Mouse (Mus musculus): ENCODE results near the gene Mtus2.
A peak's percentile ranks its signal among the peaks of the same experiment; 100 is the strongest.

Mtus2 gene

DNA sequence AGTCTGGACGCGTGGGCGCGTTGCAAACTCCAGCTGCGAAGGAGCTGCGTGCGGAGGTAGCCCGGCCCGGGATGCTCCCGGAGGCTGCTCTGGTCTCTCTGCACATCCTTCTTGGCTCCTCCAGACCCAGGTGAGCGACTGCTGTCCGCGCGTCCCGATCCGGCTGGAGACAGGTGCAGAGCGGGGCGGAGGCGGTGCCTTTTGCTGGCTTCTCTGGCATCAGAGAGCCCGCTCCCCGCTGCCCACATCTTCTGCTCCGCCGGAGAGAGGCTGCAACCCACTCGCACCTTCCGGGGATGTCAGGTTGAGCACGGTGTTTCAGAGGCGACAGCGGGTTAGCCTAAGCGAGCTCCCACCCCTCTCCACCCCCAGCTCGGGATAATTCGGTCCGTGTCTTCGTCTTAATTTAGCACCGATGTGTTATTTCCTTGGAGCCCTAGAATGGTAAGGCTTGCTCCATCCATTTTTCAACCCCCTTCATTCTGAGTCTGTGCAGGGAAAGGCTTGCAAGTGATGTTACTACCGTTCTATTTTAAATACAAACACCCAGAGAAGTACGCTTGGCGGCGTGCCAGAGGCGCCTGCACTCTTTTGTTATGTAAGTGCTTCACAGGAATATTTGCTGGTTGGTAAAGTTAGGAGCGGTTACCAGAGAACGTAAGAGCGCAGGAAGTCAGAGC, 612 bp downstream of the Mtus2 start:
- DNase-seq (ENCODE audit: low spot score in 2 of 2), result no peak

DNA sequence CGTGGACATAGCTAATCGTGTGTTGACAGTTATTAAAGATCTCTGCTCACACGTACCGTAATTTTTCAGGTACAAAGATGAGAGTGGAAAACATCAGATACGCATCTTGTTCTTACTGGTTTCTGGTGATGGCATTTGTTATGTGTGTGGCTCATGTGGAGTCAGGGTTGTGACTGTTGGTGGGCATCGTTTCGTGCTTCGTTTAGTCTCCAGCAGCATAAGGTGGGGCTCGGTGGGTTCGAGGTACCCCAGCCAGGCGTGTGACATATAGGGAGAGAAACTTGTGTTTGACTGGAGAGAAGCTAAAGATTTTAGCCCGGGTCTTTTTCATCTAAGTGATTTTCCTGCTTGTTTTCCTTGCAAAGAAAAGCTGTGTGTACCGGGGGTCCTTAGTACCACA, 1.4 kb downstream of the Mtus2 start:
- no peak for DNase-seq (ENCODE audit: low spot score in 2 of 2)

DNA sequence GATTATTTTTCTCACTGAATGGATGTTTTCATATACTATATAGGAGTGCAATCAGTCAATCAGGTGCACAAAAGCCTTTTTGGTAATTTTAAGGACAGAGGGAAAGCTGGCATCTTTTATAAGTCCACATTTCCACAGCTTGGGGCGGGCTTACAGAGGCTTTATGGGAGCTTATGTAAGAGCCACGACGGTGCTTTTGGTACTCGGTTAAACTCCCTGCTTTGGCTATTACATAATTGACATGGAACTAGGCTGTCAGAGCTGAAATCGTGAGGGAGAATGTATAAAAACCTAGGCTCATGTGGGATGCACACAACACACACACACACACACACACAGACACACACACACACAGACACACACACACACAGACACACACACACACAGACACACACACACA, 2.0 kb downstream of the Mtus2 start:
- DNase-seq (ENCODE audit: low spot score in 2 of 2), result no peak

DNA sequence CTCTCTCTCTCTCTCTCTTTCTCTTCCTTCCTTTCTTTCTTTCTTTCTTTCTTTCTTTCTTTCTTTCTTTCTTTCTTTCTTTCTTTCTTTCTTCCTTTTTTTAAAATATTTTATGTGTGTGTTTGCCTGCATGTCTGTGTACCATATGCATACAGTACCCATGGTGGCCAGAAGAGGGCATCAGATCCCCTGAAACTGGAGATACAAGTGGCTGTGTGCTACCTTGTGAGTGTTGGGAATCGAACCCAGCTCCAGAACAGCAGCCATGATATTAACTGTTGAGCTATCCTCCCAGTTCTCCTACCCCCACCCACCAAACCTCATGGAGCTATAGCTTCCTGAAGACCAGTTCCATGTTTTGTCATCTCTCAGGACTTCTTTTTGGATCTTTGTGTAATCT, 3.7 kb downstream of the Mtus2 start:
- DNase-seq (ENCODE audit: low spot score in 2 of 2), result no peak

DNA sequence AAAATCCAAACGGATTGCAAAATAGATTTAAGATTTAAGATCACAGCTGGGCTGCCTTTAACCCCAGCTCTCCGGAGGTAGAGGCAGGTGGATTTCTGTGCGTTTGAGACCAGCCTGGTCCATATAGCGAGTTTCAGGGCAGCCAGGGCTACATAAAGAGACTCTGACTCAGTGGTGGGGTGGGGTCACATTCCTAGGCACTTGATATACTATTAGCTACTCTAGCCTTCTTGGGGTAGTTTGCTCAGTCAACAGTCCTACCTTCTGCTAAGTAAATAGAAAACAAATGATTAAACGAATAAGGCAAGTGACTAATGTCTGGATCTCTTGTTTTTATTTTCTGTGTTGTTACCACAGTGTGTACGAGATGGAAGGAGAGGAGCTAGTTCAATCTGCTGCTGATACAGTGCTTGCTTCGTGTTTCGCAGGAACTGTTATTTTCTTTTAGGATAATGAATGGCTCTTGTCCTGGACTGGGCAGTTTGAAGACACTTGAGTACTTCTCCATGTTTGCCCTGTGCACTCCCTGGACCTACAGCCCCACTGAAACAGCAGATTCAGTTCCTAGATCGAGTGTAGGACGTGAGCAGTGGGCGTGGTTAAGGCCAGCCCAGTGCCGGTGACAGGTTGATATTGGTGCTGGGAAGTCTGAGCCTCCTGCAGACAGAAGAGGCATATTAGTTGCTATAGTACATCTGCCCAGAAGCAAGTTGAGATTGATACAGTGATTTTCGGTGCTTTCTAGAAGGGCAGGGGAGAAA, 6.9 kb downstream of the Mtus2 start:
- DNase-seq (ENCODE audit: low spot score in 2 of 2), result no peak

DNA sequence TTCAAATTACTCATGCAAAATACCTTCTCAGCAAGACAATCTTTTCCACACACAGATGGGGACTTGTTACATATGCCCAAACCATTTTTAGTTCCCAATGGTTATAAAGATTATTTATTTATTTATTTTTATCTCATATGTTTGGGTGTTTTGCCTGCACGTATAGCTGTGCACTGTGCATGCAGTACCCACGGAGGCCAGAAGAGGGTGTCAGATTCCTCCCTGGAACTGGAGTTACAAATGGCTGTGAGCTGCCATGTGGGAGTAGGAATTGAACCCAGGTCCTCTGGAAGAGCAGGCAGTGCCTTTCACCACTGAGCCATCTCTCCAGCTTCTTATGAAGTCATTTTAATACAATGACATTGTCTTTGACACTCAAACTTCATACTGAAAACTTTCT, 7.7 kb downstream of the Mtus2 start:
- DNase-seq (ENCODE audit: low spot score in 2 of 2), result no peak

DNA sequence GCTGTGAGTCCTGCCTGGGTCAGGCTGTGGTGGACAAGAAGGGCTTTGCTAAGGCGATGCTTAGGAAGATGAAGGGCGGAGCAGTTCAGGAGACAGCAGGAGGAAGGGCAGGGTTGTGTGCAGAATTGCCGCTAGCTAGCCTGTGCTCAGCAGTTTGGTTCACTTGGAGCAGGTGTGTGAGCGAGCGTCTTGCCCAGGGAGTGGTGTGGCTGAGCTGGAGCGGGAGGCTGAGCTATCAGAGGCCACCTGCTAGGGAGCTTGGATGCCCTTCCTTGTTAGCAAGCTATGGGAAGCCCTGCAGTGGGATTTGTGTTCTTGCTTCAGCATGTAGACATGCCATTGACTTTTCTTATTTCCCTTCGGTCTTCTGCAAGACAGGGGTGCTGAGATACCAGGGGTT, 9.5 kb downstream of the Mtus2 start:
- DNase-seq (ENCODE audit: low spot score in 2 of 2), result no peak

DNA sequence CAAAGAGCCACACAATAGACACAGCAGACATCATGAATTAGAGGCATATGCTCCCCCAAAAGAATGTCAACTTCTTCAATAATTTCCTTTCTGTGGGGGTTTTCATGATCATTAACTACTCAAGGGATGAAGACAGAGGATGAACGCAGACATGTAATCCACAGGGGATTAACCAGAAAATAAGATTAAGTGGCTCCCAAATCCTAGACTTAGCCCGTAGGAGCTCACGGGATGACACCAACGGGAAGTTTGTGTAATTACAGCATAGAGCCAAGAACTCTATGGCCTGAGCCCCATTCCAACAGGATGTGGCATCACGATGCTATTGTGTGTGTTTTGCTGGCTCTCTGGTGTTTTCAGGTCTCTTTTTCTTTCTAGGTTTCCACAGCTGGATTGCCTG, 12.4 kb downstream of the Mtus2 start:
- DNase-seq (ENCODE audit: low spot score in 2 of 2), result no peak

DNA sequence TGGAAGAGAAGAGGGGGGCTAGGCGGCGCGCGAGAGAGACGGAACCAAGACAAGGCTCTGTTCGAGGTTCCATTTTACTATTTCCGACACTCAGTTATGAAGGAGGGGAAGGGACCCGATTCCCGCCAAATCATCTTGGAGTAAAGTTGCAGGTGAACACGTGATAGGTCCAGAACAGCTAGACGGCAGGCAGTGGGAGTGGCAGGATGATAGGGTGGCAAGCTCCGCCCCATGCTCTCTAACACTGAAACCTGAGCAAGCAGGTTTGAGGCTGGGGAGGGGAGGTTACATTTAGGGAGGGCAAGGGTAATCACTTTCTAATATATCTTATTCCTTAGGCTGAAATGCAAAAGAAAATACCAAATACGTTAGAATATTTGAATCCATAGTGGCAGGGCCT, 18.9 kb downstream of the Mtus2 start:
- DNase-seq (ENCODE audit: low spot score in 2 of 2), result no peak

DNA sequence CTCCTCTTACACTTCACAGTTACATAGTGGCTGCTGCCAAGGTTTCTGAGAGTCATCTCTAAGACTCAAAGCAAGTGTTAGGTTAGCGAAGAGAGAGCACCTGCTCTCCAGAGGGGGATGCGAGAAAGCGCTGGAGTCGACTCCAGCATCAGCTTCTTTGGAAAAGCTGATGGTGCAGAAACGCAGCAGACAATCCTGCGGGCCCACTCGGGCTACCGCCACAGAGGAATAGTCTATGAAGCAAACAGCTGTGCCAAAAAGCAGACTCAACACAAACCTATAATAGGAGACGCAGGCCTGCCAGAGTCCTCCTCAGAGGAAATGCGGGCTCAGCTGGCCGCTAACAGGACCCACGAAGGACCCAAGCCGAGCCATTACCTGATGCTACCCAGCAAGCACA, 23.5 kb downstream of the Mtus2 start:
- DNase-seq (ENCODE audit: low spot score in 2 of 2), result no peak

DNA sequence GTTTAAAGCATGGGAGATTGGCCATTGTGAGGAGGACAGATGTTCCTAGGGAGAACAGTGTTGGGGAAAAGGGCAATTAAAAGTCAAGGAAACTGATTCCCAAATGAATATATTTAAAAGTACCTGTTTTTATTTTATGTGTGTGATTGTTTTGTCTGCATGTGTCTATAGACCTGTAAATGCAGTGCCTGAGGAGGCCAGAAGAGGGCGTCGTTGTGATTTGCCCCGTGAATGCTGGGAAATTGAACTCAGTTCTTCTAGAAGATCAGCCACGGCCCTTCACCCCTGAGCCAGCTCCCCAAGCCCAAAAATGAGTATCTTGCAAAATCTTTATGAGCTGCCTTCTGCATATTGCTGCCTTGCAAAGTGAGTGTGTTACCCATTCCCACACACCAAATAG, 33.2 kb downstream of the Mtus2 start:
- no peak for DNase-seq (ENCODE audit: low spot score in 2 of 2)

DNA sequence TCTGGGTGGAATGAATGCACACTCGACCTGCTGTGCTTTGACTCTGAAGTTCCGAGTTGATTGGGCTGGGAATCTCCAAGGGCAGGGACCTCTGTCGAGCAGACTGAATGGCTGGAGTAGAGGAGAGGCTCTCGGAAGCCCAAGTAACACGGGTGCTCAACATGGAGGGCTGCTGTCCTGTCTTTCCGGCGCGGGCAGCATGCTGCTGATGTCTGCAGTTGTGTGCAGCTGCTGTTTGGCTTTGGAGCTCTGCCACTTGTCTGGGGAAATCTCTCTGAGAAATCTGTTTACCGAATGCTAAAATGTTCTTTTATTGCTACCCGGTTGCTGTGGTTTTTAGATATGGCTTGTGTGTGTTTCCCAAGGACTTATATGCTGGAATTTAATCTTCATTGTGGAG, 33.7 kb downstream of the Mtus2 start:
- DNase-seq (ENCODE audit: low spot score in 2 of 2), result no peak

DNA sequence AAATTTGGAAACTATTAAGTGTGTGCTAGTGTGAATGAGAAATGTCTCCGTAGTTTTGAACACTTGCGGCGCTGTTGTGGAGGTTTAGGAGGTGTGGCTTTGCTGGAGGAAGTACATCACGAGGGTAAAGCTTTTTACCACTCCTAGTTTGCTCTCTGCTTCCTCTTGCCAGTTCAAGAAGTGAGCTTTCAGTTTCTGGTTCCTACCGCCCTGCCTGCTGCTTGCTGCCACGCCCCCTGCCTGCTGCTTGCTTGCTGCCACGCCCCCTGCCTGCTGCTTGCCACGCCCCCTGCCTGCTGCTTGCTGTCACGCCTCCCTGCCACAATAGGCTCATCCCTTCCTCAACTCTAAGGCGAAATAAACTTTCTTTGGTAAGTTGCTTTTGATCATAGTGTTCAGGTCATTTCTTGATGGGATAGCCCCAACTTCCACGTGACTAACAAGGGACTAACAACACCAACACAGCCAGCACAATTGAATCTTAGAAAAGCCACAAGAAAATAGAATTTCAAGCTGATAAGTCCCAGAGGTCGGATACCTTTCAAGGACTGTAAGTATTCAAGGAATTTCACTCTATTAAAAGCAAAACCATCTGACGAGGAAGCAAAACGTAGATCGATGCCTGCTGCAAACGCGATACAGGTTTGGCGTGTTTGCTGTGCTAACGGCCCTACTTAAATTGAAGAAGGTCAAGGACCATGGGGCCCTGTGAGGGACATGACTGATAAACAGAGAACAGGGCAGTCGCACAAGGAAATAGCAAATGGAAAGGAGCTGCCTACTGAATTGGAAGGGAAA, 35.7 kb downstream of the Mtus2 start:
- peak; percentile 8 to 14 for DNase-seq (ENCODE audit: low spot score in 2 of 2)

DNA sequence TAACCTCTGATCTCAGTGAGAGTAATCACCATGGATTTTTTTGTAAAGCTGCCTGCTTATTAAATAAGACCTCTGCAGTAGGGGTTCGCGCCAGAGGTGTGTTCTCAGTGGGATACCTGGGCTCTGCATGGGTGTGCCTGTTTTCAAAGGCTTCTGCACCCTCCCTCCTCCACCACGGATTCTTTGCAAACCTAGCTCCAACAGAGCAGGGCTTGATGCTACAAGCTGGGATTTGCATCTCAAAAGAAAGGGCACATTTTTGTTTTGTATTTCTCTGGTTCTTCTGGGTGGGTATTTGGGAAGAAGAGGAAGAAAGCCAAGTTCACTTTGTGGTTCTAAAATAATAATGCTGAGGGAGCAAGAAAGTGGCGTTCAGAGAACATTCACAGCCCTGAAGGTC, 48.1 kb downstream of the Mtus2 start:
- no peak for DNase-seq (ENCODE audit: low spot score in 2 of 2)

DNA sequence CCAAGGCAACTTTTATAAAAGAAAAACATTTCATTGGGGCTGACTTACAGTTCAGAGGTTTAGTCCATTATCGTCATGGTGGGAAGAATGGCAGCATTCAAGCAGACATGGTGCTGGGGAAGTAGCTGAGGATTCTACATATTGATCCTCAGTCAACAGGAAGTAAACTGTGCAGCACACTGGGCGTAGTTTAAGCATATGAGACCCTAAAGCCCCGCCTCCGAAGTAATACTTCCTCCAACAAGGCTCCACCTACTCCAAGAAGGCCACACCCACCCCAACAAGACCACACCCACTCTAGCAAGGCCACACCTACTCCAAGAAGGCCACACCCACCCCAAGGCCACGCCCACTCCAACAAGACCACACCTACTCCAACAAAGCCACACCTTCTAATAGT, 55.0 kb downstream of the Mtus2 start:
- DNase-seq (ENCODE audit: low spot score in 2 of 2), result no peak

DNA sequence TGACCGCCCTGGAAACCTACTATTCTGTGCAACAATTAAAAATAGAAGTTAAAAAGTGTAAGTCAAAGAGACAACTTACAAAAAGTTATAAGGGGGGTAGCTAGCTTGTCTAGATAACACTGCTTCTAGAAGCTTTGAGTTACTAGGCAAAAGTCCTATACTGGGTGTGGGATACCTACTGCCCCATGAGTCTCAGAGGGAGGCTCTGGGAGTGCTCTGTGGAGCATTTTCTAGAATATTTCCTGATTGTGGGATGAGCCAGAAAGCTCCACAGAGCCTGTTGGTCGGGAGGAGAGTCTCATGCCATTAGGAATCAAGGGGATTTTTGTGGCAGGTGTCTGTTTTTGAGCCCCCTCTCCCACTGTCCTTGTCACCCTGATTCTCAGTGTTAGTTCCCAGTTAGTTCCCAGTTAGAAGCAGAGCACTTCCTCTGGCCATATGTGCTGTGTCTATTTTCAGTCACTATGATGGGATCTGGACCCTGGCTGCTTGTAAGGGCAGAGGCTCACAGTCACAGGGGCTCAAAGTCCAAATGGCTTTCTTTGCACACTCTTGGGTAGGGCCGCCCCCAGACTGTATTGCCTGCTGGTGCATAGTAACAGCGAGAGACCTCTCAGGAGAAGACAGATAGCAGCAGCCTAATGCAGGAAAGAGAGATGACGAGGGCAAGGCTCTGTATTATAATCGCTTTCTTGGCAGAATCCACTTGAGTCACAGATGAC, 57.2 kb downstream of the Mtus2 start:
- no peak for DNase-seq (ENCODE audit: low spot score in 2 of 2)

DNA sequence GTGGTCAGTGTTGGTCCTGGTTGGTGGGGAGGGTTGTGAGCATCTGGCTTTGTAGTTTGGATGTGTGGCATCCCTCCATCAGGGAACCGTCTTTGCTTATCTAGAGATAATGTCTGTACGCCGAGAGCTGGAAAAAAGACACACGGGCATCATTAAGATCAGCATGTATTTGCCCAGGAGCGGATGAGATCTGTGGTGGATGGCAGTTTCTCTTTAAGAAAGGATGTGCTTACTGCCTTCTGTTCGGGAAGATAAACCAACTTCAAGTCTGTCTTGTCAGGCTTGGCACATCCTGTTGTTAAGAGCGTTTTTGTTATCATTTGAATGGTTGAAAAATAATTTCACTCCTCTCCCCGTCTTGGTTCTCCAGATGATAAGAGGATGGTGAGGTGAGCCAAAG, 58.3 kb downstream of the Mtus2 start:
- no peak for DNase-seq (ENCODE audit: low spot score in 2 of 2)

DNA sequence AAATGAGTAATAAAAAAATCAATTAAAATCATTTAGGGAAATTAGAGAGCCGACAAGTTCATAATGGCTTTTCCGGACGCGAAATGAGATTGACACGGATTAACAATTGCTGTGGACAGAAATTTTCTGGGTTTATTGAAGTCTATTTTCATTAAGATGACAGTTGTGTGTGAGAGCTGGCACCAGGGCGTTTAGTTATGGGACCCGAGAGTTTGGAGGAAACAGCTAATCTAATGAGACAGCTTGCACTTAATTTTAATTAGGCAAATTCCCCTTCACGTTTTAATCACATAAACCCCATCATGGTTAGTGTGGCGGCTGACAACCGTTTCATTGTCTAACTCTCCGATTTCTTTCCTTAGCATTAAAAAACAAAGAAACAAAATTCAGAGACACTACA, 60.3 kb downstream of the Mtus2 start:
- DNase-seq (ENCODE audit: low spot score in 2 of 2), result no peak

DNA sequence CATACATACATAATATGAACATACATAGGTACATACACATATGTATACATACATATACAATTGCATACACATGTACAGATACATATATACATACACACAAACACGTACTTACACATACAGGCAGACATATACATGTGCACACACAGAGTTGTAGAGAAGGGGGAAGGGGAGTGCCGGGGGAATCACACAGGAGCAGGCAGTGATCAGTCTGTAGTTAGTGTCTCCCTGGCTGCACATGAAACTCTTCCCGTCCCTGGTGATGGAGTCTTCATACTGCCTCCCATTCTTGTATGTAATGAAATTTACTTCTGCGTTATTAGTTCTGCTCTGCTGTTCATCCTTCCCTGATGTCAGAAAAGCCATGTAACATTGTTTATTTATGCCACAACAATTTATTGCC, 65.7 kb downstream of the Mtus2 start:
- DNase-seq (ENCODE audit: low spot score in 2 of 2), result no peak

DNA sequence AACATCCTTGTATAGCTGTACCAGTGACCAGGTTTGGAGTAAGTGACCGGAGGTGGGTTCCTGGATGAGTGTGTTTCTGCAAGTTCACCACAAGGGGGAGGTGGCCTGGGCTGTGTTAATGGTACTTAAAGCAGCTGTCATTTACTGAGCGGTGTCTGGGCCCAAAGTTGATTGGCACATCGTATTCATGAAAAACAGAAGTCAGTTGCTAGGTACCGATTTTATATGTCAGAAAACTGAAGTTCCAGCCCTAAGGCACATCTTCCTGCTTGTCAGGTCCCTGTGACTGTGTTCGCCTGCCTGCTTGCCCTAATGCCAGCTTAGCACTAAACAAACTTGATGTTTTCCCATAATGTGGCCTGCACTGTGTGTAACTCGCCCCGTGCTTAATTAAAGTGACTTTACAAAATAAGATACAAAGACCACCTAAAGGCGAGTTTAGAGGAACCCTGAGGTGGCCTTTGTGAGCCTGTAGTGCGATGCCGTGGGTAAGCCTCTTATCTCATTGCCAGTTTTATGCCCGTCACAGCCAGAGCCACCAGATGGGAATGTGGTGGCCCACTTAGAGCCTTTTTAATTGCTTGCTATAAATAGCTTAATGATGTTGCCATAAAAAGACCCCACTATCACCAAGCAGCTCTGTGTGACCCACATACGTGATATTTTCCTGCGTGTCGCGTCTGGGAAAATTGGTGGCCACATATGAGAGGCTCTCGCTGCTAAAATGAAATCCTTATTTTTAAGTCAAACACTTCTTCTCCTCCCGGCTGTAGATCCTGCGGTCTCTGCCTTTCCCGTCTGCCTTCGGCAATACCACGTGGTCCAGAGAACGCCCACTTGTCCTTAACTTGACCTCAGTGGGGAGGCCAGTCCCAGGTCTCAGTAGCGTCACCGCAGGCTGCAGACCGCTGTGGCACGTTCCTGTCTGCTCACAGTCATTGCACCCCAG, 69.6 kb downstream of the Mtus2 start:
- no peak for DNase-seq (ENCODE audit: low spot score in 2 of 2)

DNA sequence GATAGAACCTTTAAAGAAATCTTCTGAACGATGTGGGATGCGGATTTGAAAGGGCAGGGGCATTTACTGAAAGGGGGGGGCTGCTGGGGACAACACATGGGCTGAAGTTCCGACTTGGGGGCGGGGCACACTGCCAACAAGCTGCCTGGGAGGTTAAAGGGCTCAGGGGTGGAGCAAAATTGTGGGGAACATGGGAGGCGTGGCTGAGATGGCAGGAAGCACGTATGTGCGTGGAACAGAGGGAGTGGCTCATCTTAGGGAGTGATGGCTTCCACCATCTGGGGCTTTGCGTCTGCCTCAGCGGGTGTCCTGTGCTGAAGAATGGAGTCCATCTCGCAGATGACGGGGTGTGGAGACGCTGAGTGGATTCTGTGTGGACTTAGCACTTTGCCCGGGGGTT, 70.9 kb downstream of the Mtus2 start:
- no peak for DNase-seq (ENCODE audit: low spot score in 2 of 2)

Data from spleen, postnatal 36 days (tissue).